Mouse (Mus musculus) stomach, embryonic 16.5 days (tissue): Measurements from ENCODE around the gene Zc3h10. TPM values are rescaled to one million over a fixed set of nuclear protein-coding genes. Genes with fewer than 3 reads are reported as not detected.

Source experiments
- ATAC-seq: fragments of 200-750 bp; cut with Nextera tagmentation; 2 replicates; pipeline ENCODE4 v1.8.0; 2017; ENCODE audit warnings: moderate number of reproducible peaks, moderate TSS enrichment; ENCODE audit not compliant: insufficient read depth, low FRiP score
- H3K27ac ChIP-seq: fragments of 300-500 bp; sonication (generic); 2 replicates; pipeline ENCODE4 v1.5.1; 2014; ENCODE audit warnings: low read length
- H3K27me3 ChIP-seq: fragments of 300-500 bp; sonication (generic); 2 replicates; pipeline ENCODE4 v1.6.1; 2014; ENCODE audit warnings: low read length, control low read depth, mixed read lengths; ENCODE audit not compliant: control insufficient read depth, insufficient read depth
- H3K36me3 ChIP-seq: fragments of 300-500 bp; sonication (generic); 2 replicates; pipeline ENCODE4 v1.6.1; 2014; ENCODE audit warnings: low read length; ENCODE audit not compliant: control insufficient read depth, insufficient read depth
- H3K4me1 ChIP-seq: fragments of 300-500 bp; sonication (generic); 2 replicates; pipeline ENCODE4 v1.6.1; 2014; ENCODE audit warnings: low read length, control low read depth, mixed read lengths; ENCODE audit not compliant: control insufficient read depth, insufficient read depth
- H3K4me2 ChIP-seq: fragments of 300-500 bp; sonication (generic); 2 replicates; pipeline ENCODE4 v1.6.1; 2014; ENCODE audit warnings: low read depth, low read length, mixed read lengths
- H3K4me3 ChIP-seq: fragments of 300-500 bp; sonication (generic); replicated peaks from 2 replicates; pipeline ENCODE4 v1.5.1; 2014; ENCODE audit warnings: mild to moderate bottlenecking, low read length
- H3K9ac ChIP-seq: fragments of 300-500 bp; sonication (generic); 2 replicates; pipeline ENCODE4 v1.6.1; 2014; ENCODE audit warnings: low read length
- H3K9me3 ChIP-seq: fragments of 300-500 bp; sonication (generic); replicated peaks from 2 replicates; pipeline ENCODE4 v1.6.1; 2016; ENCODE audit warnings: low read length, control low read depth; ENCODE audit not compliant: control insufficient read depth
- WGBS: fragments of 180-500 bp; shearing (Covaris S2); extraction: QIAGEN DNeasy Blood & Tissue Kit; methylation state at CpG from one replicate; pipeline ENCODE4 v1.1.7; 2014; 5-methylcytosine and 5-hydroxymethylcytosine counted together
- polyA plus RNA-seq: library from polyadenylated mRNA; unstranded; fragments of >200 nt; fragmentation: Nextera tagmentation; extraction: Ambion mirVana; gene quantifications from 2 replicates; pipeline ENCODE4 v1.2.1, GENCODE M21; 2015

Gene Zc3h10
- polyA plus RNA-seq, 1 experiment from 2014 or later, result 10.7 TPM

- H3K4me2 ChIP-seq, result peak overlapping the region; percentile 84
- under 1% methylated on average over 21 of the region's 21 CpGs for WGBS
- H3K9ac ChIP-seq, result peak overlapping the region; percentile 74
- peak; percentile 9; the same call in 1 of the 2 replicates for ATAC-seq
- peaks cover 18% of the 10 kb centered on the region for H3K4me1 ChIP-seq
- H3K4me3 ChIP-seq, result peak overlapping the region; percentile 57
- no peaks in the 10 kb centered on the region for H3K36me3 ChIP-seq
- H3K27me3 ChIP-seq, result no peaks in the 10 kb centered on the region
- H3K9me3 ChIP-seq, result no peaks in the 10 kb centered on the region
- peak overlapping the region; percentile 93 for H3K27ac ChIP-seq
These were observed 48.4 kb downstream of the Zc3h10 start for GRCm38 (mm10) chr10:128499116-128499671.

- Histone ChIP-seq H3K9me3 (no peaks in the 10 kb centered on the region), H3K4me1 (peaks cover 18% of the 10 kb centered on the region), H3K4me2 (peak within 1 kb of the TSS; percentile 84), H3K27ac (peak within 1 kb of the TSS; percentile 93), H3K4me3 (peak within 1 kb of the TSS; percentile 57), H3K27me3 (no peaks in the 10 kb centered on the region), H3K36me3 (no peaks in the 10 kb centered on the region), H3K9ac (peak within 1 kb of the TSS; percentile 74)
- peak; percentile 91 for ATAC-seq
- WGBS, result under 1% methylated on average over 27 of the region's 27 CpGs
These were observed 49.0 kb downstream of the Zc3h10 start, which contains the start of gene Myl6b for GRCm38 (mm10) chr10:128498590-128498989. Myl6b (minus strand) TSS chr10:128498685.

GRCm38 (mm10) chr10:128497134-128497737 is 50.3 kb downstream of the Zc3h10 start:
- Histone ChIP-seq H3K4me3 (no peak overlapping the region), H3K27ac (no peak overlapping the region), H3K27me3 (no peaks in the 10 kb centered on the region), H3K4me1 (peaks cover 18% of the 10 kb centered on the region), H3K36me3 (no peaks in the 10 kb centered on the region), H3K9ac (no peak overlapping the region), H3K9me3 (no peaks in the 10 kb centered on the region), H3K4me2 (no peak overlapping the region)
- 43% methylated on average over 6 of the region's 6 CpGs for WGBS
- no peak for ATAC-seq

GRCm38 (mm10) chr10:128496509-128497077 is 51.0 kb downstream of the Zc3h10 start:
- 50% methylated on average over 6 of the region's 6 CpGs for WGBS
- Histone ChIP-seq H3K9me3 (no peaks in the 10 kb centered on the region), H3K4me1 (peaks cover 24% of the 10 kb centered on the region)

GRCm38 (mm10) chr10:128495903-128496302 is 51.7 kb downstream of the Zc3h10 start:
- Histone ChIP-seq H3K9me3 (no peaks in the 10 kb centered on the region), H3K9ac (no peak overlapping the region), H3K4me2 (no peak overlapping the region), H3K27me3 (no peaks in the 10 kb centered on the region), H3K27ac (no peak overlapping the region), H3K36me3 (no peaks in the 10 kb centered on the region), H3K4me1 (peaks cover 30% of the 10 kb centered on the region), H3K4me3 (no peak overlapping the region)
- 66% methylated on average over 4 of the region's 4 CpGs for WGBS
- ATAC-seq, result no peak

More at GRCm38 (mm10) chr10:128496509-128497077, 51.0 kb downstream of the Zc3h10 start:
- no peak for ATAC-seq
- Histone ChIP-seq H3K4me3 (no peak overlapping the region), H3K9ac (no peak overlapping the region), H3K36me3 (no peaks in the 10 kb centered on the region), H3K27ac (no peak overlapping the region), H3K27me3 (no peaks in the 10 kb centered on the region), H3K4me2 (no peak overlapping the region)

GRCm38 (mm10) chr10:128495270-128495669 is 52.3 kb downstream of the Zc3h10 start:
- Histone ChIP-seq H3K4me2 (peak overlapping the region; percentile 81), H3K9me3 (no peaks in the 10 kb centered on the region), H3K27ac (no peak overlapping the region), H3K27me3 (no peaks in the 10 kb centered on the region), H3K9ac (peak overlapping the region; percentile 93), H3K4me1 (peaks cover 35% of the 10 kb centered on the region), H3K4me3 (peak overlapping the region; percentile 73; the same call in 1 of the 2 replicates), H3K36me3 (peaks cover 4% of the 10 kb centered on the region; the same call in 1 of the 2 replicates)
- 75% methylated on average over 2 of the region's 2 CpGs for WGBS
- ATAC-seq, result no peak

GRCm38 (mm10) chr10:128494667-128495245 is 52.8 kb downstream of the Zc3h10 start:
- Histone ChIP-seq H3K9ac (peak overlapping the region; percentile 93), H3K36me3 (peaks cover 8% of the 10 kb centered on the region; the same call in 1 of the 2 replicates), H3K4me3 (peak overlapping the region; percentile 73), H3K27ac (peak overlapping the region; percentile 99), H3K9me3 (no peaks in the 10 kb centered on the region), H3K27me3 (no peaks in the 10 kb centered on the region), H3K4me2 (peak overlapping the region; percentile 81), H3K4me1 (peaks cover 39% of the 10 kb centered on the region)
- WGBS, result 46% methylated on average over 11 of the region's 11 CpGs
- ATAC-seq, result no peak

GRCm38 (mm10) chr10:128493695-128494666 is 53.6 kb downstream of the Zc3h10 start, which contains the start of gene Myl6:
Myl6 (minus strand) TSS chr10:128494145.
- peak within 1 kb of the TSS; percentile 81 for H3K4me2 ChIP-seq
- peak; percentile 92 for ATAC-seq
- peaks cover 42% of the 10 kb centered on the region for H3K4me1 ChIP-seq
- peak within 1 kb of the TSS; percentile 93 for H3K9ac ChIP-seq
- under 1% methylated on average over 45 of the region's 45 CpGs for WGBS
- peak within 1 kb of the TSS; percentile 73 for H3K4me3 ChIP-seq
- peaks cover 11% of the 10 kb centered on the region; the same call in 1 of the 2 replicates for H3K36me3 ChIP-seq
- H3K27ac ChIP-seq, result peak within 1 kb of the TSS; percentile 99
- no peaks in the 10 kb centered on the region for H3K9me3 ChIP-seq
- H3K27me3 ChIP-seq, result no peaks in the 10 kb centered on the region
